Mouse (Mus musculus): ENCODE data around the gene Trmt61a. TPM values are rescaled to one million over a fixed set of nuclear protein-coding genes. Genes with fewer than 3 reads are reported as not detected.
A peak's percentile ranks its signal among the peaks of the same experiment; 100 is the strongest.

The Trmt61a gene
- polyA plus RNA-seq, 1 experiment from 2014 or later = 8.5 TPM

GRCm38 (mm10) chr12:111724638-111725337 is 46.9 kb downstream of the Trmt61a start:
- Histone ChIP-seq H3K9me3 (ENCODE audit: control insufficient read depth, low read length) (no peaks in the 10 kb centered on the region), H3K4me1 (replicated peaks; ENCODE audit: control insufficient read depth, insufficient read depth) (no peaks in the 10 kb centered on the region), H3K9ac (ENCODE audit: low read length) (no peak overlapping the region), H3K36me3 (ENCODE audit: control insufficient read depth, insufficient read depth, low read length) (no peaks in the 10 kb centered on the region; the same call in 1 of the 2 replicates), H3K4me3 (ENCODE audit: low read depth, low read length) (no peak overlapping the region), H3K4me2 (replicated peaks; ENCODE audit: low read depth) (no peak overlapping the region), H3K27me3 (ENCODE audit: control insufficient read depth, insufficient read depth, low read length) (no peaks in the 10 kb centered on the region), H3K27ac (replicated peaks) (peak overlapping the region; percentile 24; the same call in 1 of the 2 replicates)
- WGBS = 68% methylated on average over 6 of the region's 6 CpGs
- ATAC-seq (ENCODE audit: low FRiP score, low TSS enrichment) = peak; percentile 38; the same call in 1 of the 2 replicates
- no peak for TF ChIP-seq CTCF (IDR thresholded peaks at IDR 0.05; ENCODE audit: low read depth)
- no peak for TF ChIP-seq EP300 (optimal IDR thresholded peaks at IDR 0.05)
- DNase-seq (ENCODE audit: low spot score) = no peak

- ATAC-seq (ENCODE audit: low FRiP score, low TSS enrichment) = no peak
- no peaks in the 10 kb centered on the region; the same call in 1 of the 2 replicates for H3K36me3 ChIP-seq (ENCODE audit: control insufficient read depth, insufficient read depth, low read length)
- TF ChIP-seq EP300 (optimal IDR thresholded peaks at IDR 0.05) (no peak), CTCF (IDR thresholded peaks at IDR 0.05; ENCODE audit: low read depth) (no peak)
- WGBS = 75% methylated on average over 12 of the region's 12 CpGs
- H3K9me3 ChIP-seq (ENCODE audit: control insufficient read depth, low read length) = no peaks in the 10 kb centered on the region
- no peak overlapping the region for H3K4me3 ChIP-seq (ENCODE audit: low read depth, low read length)
- H3K9ac ChIP-seq (ENCODE audit: low read length) = no peak overlapping the region
- H3K4me2 ChIP-seq (replicated peaks; ENCODE audit: low read depth) = no peak overlapping the region
- no peaks in the 10 kb centered on the region for H3K27me3 ChIP-seq (ENCODE audit: control insufficient read depth, insufficient read depth, low read length)
- DNase-seq (ENCODE audit: low spot score) = no peak
- H3K27ac ChIP-seq (replicated peaks) = peak overlapping the region; percentile 40
- no peaks in the 10 kb centered on the region for H3K4me1 ChIP-seq (replicated peaks; ENCODE audit: control insufficient read depth, insufficient read depth)
Measured at GRCm38 (mm10) chr12:111725338-111726121, 47.6 kb downstream of the Trmt61a start.

GRCm38 (mm10) chr12:111726122-111726463 is 48.2 kb downstream of the Trmt61a start:
- Histone ChIP-seq H3K27ac (replicated peaks) (0 out of 2 replicates have a peak overlapping the region, but pooled peaks have one; percentile 40), H3K4me3 (ENCODE audit: low read depth, low read length) (no peak overlapping the region), H3K36me3 (ENCODE audit: control insufficient read depth, insufficient read depth, low read length) (no peaks in the 10 kb centered on the region; the same call in 1 of the 2 replicates), H3K9ac (ENCODE audit: low read length) (no peak overlapping the region), H3K9me3 (ENCODE audit: control insufficient read depth, low read length) (no peaks in the 10 kb centered on the region), H3K27me3 (ENCODE audit: control insufficient read depth, insufficient read depth, low read length) (no peaks in the 10 kb centered on the region), H3K4me1 (replicated peaks; ENCODE audit: control insufficient read depth, insufficient read depth) (no peaks in the 10 kb centered on the region), H3K4me2 (replicated peaks; ENCODE audit: low read depth) (no peak overlapping the region)
- ATAC-seq (ENCODE audit: low FRiP score, low TSS enrichment) = peak; percentile 69
- DNase-seq (ENCODE audit: low spot score) = no peak
- WGBS = 68% methylated on average over 4 of the region's 4 CpGs
- TF ChIP-seq EP300 (optimal IDR thresholded peaks at IDR 0.05) (no peak), CTCF (IDR thresholded peaks at IDR 0.05; ENCODE audit: low read depth) (no peak)

- DNase-seq (ENCODE audit: low spot score) = no peak
- no peaks in the 10 kb centered on the region for H3K9me3 ChIP-seq (ENCODE audit: control insufficient read depth, low read length)
- no peak for ATAC-seq (ENCODE audit: low FRiP score, low TSS enrichment)
- 64% methylated on average over 1 of the region's 1 CpGs for WGBS
- H3K9ac ChIP-seq (ENCODE audit: low read length) = no peak overlapping the region
- no peak overlapping the region for H3K4me2 ChIP-seq (replicated peaks; ENCODE audit: low read depth)
- no peaks in the 10 kb centered on the region; the same call in 1 of the 2 replicates for H3K36me3 ChIP-seq (ENCODE audit: control insufficient read depth, insufficient read depth, low read length)
- H3K27me3 ChIP-seq (ENCODE audit: control insufficient read depth, insufficient read depth, low read length) = no peaks in the 10 kb centered on the region
- H3K27ac ChIP-seq (replicated peaks) = no peak overlapping the region
- H3K4me1 ChIP-seq (replicated peaks; ENCODE audit: control insufficient read depth, insufficient read depth) = no peaks in the 10 kb centered on the region
- H3K4me3 ChIP-seq (ENCODE audit: low read depth, low read length) = no peak overlapping the region
- TF ChIP-seq CTCF (IDR thresholded peaks at IDR 0.05; ENCODE audit: low read depth) (no peak), EP300 (optimal IDR thresholded peaks at IDR 0.05) (no peak)
Measured at GRCm38 (mm10) chr12:111727956-111728355, 50.1 kb downstream of the Trmt61a start.

- Histone ChIP-seq H3K4me1 (replicated peaks; ENCODE audit: control insufficient read depth, insufficient read depth) (no peaks in the 10 kb centered on the region), H3K9ac (ENCODE audit: low read length) (no peak overlapping the region), H3K36me3 (ENCODE audit: control insufficient read depth, insufficient read depth, low read length) (no peaks in the 10 kb centered on the region; the same call in 1 of the 2 replicates), H3K9me3 (ENCODE audit: control insufficient read depth, low read length) (no peaks in the 10 kb centered on the region), H3K4me2 (replicated peaks; ENCODE audit: low read depth) (peak overlapping the region; percentile 15; the same call in 1 of the 2 replicates), H3K27me3 (ENCODE audit: control insufficient read depth, insufficient read depth, low read length) (no peaks in the 10 kb centered on the region), H3K27ac (replicated peaks) (no peak overlapping the region), H3K4me3 (ENCODE audit: low read depth, low read length) (no peak overlapping the region)
- 31% methylated on average over 30 of the region's 30 CpGs for WGBS
- DNase-seq (ENCODE audit: low spot score) = peak; percentile 92
- ATAC-seq (ENCODE audit: low FRiP score, low TSS enrichment) = peak; percentile 91
- TF ChIP-seq CTCF (IDR thresholded peaks at IDR 0.05; ENCODE audit: low read depth) (peak; percentile 99), EP300 (optimal IDR thresholded peaks at IDR 0.05) (no peak)
Measured at GRCm38 (mm10) chr12:111731822-111732807, 54.2 kb downstream of the Trmt61a start.

All from stomach, postnatal 0 days (tissue).